Mouse (Mus musculus) heart, postnatal 0 days (tissue): ENCODE results near the gene Atg7.

Source experiments
- CTCF ChIP-seq: IDR thresholded peaks from 2 replicates; pipeline ENCODE4 v1.5.1; 2016; ENCODE audit warnings: antibody characterized with exemption, control low read depth, low read depth
- EP300 ChIP-seq: IDR thresholded peaks from 2 replicates; pipeline ENCODE4 v1.6.1; 2016; ENCODE audit warnings: antibody characterized with exemption, low read depth

DNA sequence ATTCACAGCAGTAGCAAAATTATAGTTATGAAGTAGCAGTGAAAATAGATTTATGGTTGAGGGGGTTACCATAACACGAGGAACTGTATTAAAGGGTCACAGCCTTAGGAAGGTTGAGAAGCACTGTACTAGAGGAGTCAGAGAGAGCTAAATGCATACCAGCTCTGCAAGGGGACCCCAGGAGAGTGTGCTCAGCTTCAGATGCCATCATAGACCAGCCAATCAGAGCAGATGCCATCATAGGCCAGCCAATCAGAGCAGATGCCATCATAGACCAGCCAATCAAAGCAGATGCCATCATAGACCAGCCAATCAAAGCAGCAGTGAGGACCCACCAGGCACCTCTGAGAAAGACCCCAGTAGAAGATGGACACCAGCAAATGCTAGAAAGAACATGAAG lies 192.9 kb downstream of the Atg7 start:
- TF ChIP-seq CTCF = no peak
- no peak for TF ChIP-seq EP300
